Mouse (Mus musculus): ENCODE measurements around the gene Rpl27.

GRCm38 (mm10) chr11:101483804-101484203 lies 41.7 kb downstream of the Rpl27 start:
- TF ChIP-seq EP300 (optimal IDR thresholded peaks at IDR 0.05), result no peak
- TF ChIP-seq CTCF (IDR thresholded peaks at IDR 0.05; ENCODE audit: low read depth), result no peak
